Mouse (Mus musculus): Measurements from ENCODE around the gene Bud23.

- TF ChIP-seq CTCF (IDR thresholded peaks at IDR 0.05; ENCODE audit: low read depth) (no peak), EP300 (IDR thresholded peaks at IDR 0.05; ENCODE audit: low read depth) (no peak)
Measured at GRCm38 (mm10) chr5:135040777-135041176, 24.0 kb downstream of the Bud23 start.
